Mouse (Mus musculus) liver, adult 2 months (tissue): ENCODE results near the gene Rsg1. TPM values are rescaled to one million over a fixed set of nuclear protein-coding genes. Genes with fewer than 3 reads are reported as not detected.

ENCODE experiments used
- DNase-seq: peaks from one replicate; pipeline ENCODE4 v3.0.0-alpha.2; 2011; ENCODE audit warnings: low read depth, low spot score; ENCODE audit errors: extremely low read depth
- H3K27ac ChIP-seq: fragments of 200-500 bp; replicated peaks from 2 replicates; pipeline ENCODE4 v1.5.1; 2012; ENCODE audit warnings: low read depth, mild to moderate bottlenecking, control low read depth, inconsistent platforms, low read length; ENCODE audit not compliant: insufficient read depth
- H3K27me3 ChIP-seq: fragments of 200-500 bp; 2 replicates; pipeline ENCODE4 v1.6.1; 2012; ENCODE audit warnings: mild to moderate bottlenecking, moderate library complexity, low read length, inconsistent platforms; ENCODE audit not compliant: control insufficient read depth, insufficient read depth
- H3K36me3 ChIP-seq: fragments of 200-500 bp; 2 replicates; pipeline ENCODE4 v1.6.1; 2012; ENCODE audit warnings: low read length, inconsistent platforms; ENCODE audit not compliant: control insufficient read depth, insufficient read depth
- H3K4me1 ChIP-seq: fragments of 200-500 bp; 2 replicates; pipeline ENCODE4 v1.6.1; 2011; ENCODE audit warnings: low read length; ENCODE audit not compliant: control insufficient read depth, insufficient read depth
- H3K4me3 ChIP-seq: fragments of 200-500 bp; 2 replicates; pipeline ENCODE4 v1.5.1; 2011; ENCODE audit warnings: low read depth, mild to moderate bottlenecking, control low read depth, low read length, moderate library complexity; ENCODE audit not compliant: insufficient read depth
- H3K79me2 ChIP-seq: fragments of 200-500 bp; 2 replicates; pipeline ENCODE4 v1.6.1; 2012; ENCODE audit warnings: inconsistent platforms, mild to moderate bottlenecking, low read length, moderate library complexity; ENCODE audit not compliant: control insufficient read depth, insufficient read depth
- H3K9ac ChIP-seq: fragments of 200-500 bp; 2 replicates; pipeline ENCODE4 v1.6.1; 2012; ENCODE audit warnings: low read depth, mild to moderate bottlenecking, control low read depth, inconsistent platforms, low read length
- CTCF ChIP-seq: fragments of 200-500 bp; IDR thresholded peaks from 2 replicates; pipeline ENCODE4 v1.5.1; 2011; ENCODE audit warnings: low read depth, low read length, control low read depth
- POLR2A ChIP-seq: fragments of 200-500 bp; IDR thresholded peaks from 2 replicates; pipeline ENCODE4 v1.6.1; 2011; ENCODE audit warnings: low read length, control low read depth; ENCODE audit not compliant: insufficient read depth; ENCODE audit errors: extremely low read depth
- WGBS: fragments of 180-500 bp; shearing (Covaris S2); methylation state at CpG from one replicate; pipeline ENCODE4 v1.1.7; 2018; 5-methylcytosine and 5-hydroxymethylcytosine counted together
- polyA plus RNA-seq: library from polyadenylated mRNA; depleted of rRNA; stranded (reverse); fragments of >200 nt; gene quantifications from 2 replicates; pipeline ENCODE4 v1.2.3, GENCODE M21; 2012; rRNA removed
- total RNA-seq: library from RNA; depleted of rRNA; stranded (reverse); fragments of >200 nt; gene quantifications from 2 replicates; pipeline ENCODE4 v1.2.3, GENCODE M21; 2014; rRNA removed

The Rsg1 gene
- 0.40 and 0.55 TPM in 2 replicates for total RNA-seq
- polyA plus RNA-seq, result 0.40 and 0.50 TPM in 2 replicates

- Histone ChIP-seq H3K27ac (no peak within 1 kb of the TSS), H3K27me3 (no peaks in the 10 kb centered on the region), H3K4me3 (peak within 1 kb of the TSS; percentile 49), H3K4me1 (peaks cover 5% of the 10 kb centered on the region; the same call in 1 of the 2 replicates), H3K9ac (peak within 1 kb of the TSS; percentile 43; the same call in 1 of the 2 replicates), H3K36me3 (no peaks in the 10 kb centered on the region), H3K79me2 (no peaks in the 10 kb centered on the region)
- no peak for TF ChIP-seq POLR2A
- peak; percentile 24; the same call in 1 of the 2 replicates for TF ChIP-seq CTCF
- WGBS, result 1% methylated on average over 24 of the region's 24 CpGs
- peak; percentile 73 for DNase-seq
These were observed at the start of gene Rsg1 for GRCm38 (mm10) chr4:141213770-141214336. Gene Rsg1 (plus strand): TSS chr4:141213956.

- Histone ChIP-seq H3K79me2 (peaks cover 26% of the 10 kb centered on the region; the same call in 1 of the 2 replicates), H3K4me3 (no peak overlapping the region), H3K4me1 (peaks cover 17% of the 10 kb centered on the region), H3K36me3 (no peaks in the 10 kb centered on the region; the same call in 1 of the 2 replicates), H3K27me3 (no peaks in the 10 kb centered on the region), H3K9ac (no peak overlapping the region), H3K27ac (no peak overlapping the region)
- DNase-seq, result no peak
- TF ChIP-seq POLR2A, result no peak
- no peak for TF ChIP-seq CTCF
- 85% methylated on average over 8 of the region's 8 CpGs for WGBS
These were observed 47.9 kb upstream of the Rsg1 start for GRCm38 (mm10) chr4:141165744-141166292.

GRCm38 (mm10) chr4:141167156-141167555 lies 46.6 kb upstream of the Rsg1 start:
- TF ChIP-seq POLR2A, result no peak
- no peak for TF ChIP-seq CTCF
- Histone ChIP-seq H3K36me3 (peaks cover 7% of the 10 kb centered on the region; the same call in 1 of the 2 replicates), H3K27me3 (no peaks in the 10 kb centered on the region), H3K9ac (no peak overlapping the region), H3K79me2 (peaks cover 25% of the 10 kb centered on the region; the same call in 1 of the 2 replicates), H3K4me1 (peaks cover 13% of the 10 kb centered on the region), H3K27ac (no peak overlapping the region), H3K4me3 (no peak overlapping the region)
- WGBS, result 97% methylated on average over 3 of the region's 3 CpGs
- no peak for DNase-seq

- TF ChIP-seq POLR2A (no peak), CTCF (no peak)
- H3K27me3 ChIP-seq, result no peaks in the 10 kb centered on the region
- peaks cover 8% of the 10 kb centered on the region for H3K4me1 ChIP-seq
- no peak overlapping the region for H3K9ac ChIP-seq
- H3K36me3 ChIP-seq, result peaks cover 7% of the 10 kb centered on the region; the same call in 1 of the 2 replicates
- H3K27ac ChIP-seq, result no peak overlapping the region
- peaks cover 10% of the 10 kb centered on the region; the same call in 1 of the 2 replicates for H3K79me2 ChIP-seq
- no peak for DNase-seq
- no peak overlapping the region for H3K4me3 ChIP-seq
- WGBS, result 94% methylated on average over 8 of the region's 8 CpGs
These were observed 41.6 kb upstream of the Rsg1 start for GRCm38 (mm10) chr4:141172121-141172520.

- Histone ChIP-seq H3K9ac (no peak overlapping the region), H3K27me3 (no peaks in the 10 kb centered on the region), H3K4me1 (peaks cover 9% of the 10 kb centered on the region), H3K79me2 (peaks cover 22% of the 10 kb centered on the region; the same call in 1 of the 2 replicates), H3K36me3 (peaks cover 11% of the 10 kb centered on the region; the same call in 1 of the 2 replicates), H3K27ac (no peak overlapping the region), H3K4me3 (no peak overlapping the region)
- DNase-seq, result no peak
- TF ChIP-seq POLR2A (no peak), CTCF (no peak)
- 85% methylated on average over 5 of the region's 5 CpGs for WGBS
These were observed 38.0 kb upstream of the Rsg1 start for GRCm38 (mm10) chr4:141175783-141176182.

- DNase-seq, result peak; percentile 76
- Histone ChIP-seq H3K9ac (no peak overlapping the region), H3K27ac (peak overlapping the region; percentile 47), H3K27me3 (no peaks in the 10 kb centered on the region), H3K79me2 (peaks cover 18% of the 10 kb centered on the region; the same call in 1 of the 2 replicates), H3K36me3 (peaks cover 7% of the 10 kb centered on the region; the same call in 1 of the 2 replicates), H3K4me3 (no peak overlapping the region), H3K4me1 (peaks cover 9% of the 10 kb centered on the region)
- 45% methylated on average over 10 of the region's 10 CpGs for WGBS
- no peak for TF ChIP-seq CTCF
- no peak for TF ChIP-seq POLR2A
These were observed 37.4 kb upstream of the Rsg1 start for GRCm38 (mm10) chr4:141176328-141176838.
